Mouse (Mus musculus) stomach, embryonic 16.5 days (tissue): ENCODE results near the gene Safb2. TPM values are rescaled to one million over a fixed set of nuclear protein-coding genes. Genes with fewer than 3 reads are reported as not detected.

ENCODE experiments used
- ATAC-seq: fragments of 200-750 bp; cut with Nextera tagmentation; 2 replicates; pipeline ENCODE4 v1.8.0; 2017; ENCODE audit warnings: moderate number of reproducible peaks, moderate TSS enrichment; ENCODE audit not compliant: insufficient read depth, low FRiP score
- H3K27ac ChIP-seq: fragments of 300-500 bp; sonication (generic); 2 replicates; pipeline ENCODE4 v1.5.1; 2014; ENCODE audit warnings: low read length
- H3K27me3 ChIP-seq: fragments of 300-500 bp; sonication (generic); 2 replicates; pipeline ENCODE4 v1.6.1; 2014; ENCODE audit warnings: low read length, control low read depth, mixed read lengths; ENCODE audit not compliant: control insufficient read depth, insufficient read depth
- H3K36me3 ChIP-seq: fragments of 300-500 bp; sonication (generic); 2 replicates; pipeline ENCODE4 v1.6.1; 2014; ENCODE audit warnings: low read length; ENCODE audit not compliant: control insufficient read depth, insufficient read depth
- H3K4me1 ChIP-seq: fragments of 300-500 bp; sonication (generic); 2 replicates; pipeline ENCODE4 v1.6.1; 2014; ENCODE audit warnings: low read length, control low read depth, mixed read lengths; ENCODE audit not compliant: control insufficient read depth, insufficient read depth
- H3K4me2 ChIP-seq: fragments of 300-500 bp; sonication (generic); 2 replicates; pipeline ENCODE4 v1.6.1; 2014; ENCODE audit warnings: low read depth, low read length, mixed read lengths
- H3K4me3 ChIP-seq: fragments of 300-500 bp; sonication (generic); replicated peaks from 2 replicates; pipeline ENCODE4 v1.5.1; 2014; ENCODE audit warnings: mild to moderate bottlenecking, low read length
- H3K9ac ChIP-seq: fragments of 300-500 bp; sonication (generic); 2 replicates; pipeline ENCODE4 v1.6.1; 2014; ENCODE audit warnings: low read length
- H3K9me3 ChIP-seq: fragments of 300-500 bp; sonication (generic); replicated peaks from 2 replicates; pipeline ENCODE4 v1.6.1; 2016; ENCODE audit warnings: low read length, control low read depth; ENCODE audit not compliant: control insufficient read depth
- WGBS: fragments of 180-500 bp; shearing (Covaris S2); extraction: QIAGEN DNeasy Blood & Tissue Kit; methylation state at CpG from one replicate; pipeline ENCODE4 v1.1.7; 2014; 5-methylcytosine and 5-hydroxymethylcytosine counted together
- polyA plus RNA-seq: library from polyadenylated mRNA; unstranded; fragments of >200 nt; fragmentation: Nextera tagmentation; extraction: Ambion mirVana; gene quantifications from 2 replicates; pipeline ENCODE4 v1.2.1, GENCODE M21; 2015

Gene Safb2
- polyA plus RNA-seq, 1 experiment from 2014 or later: 55.0 TPM

GRCm38 (mm10) chr17:56611861-56612564, 27.6 kb upstream of the Safb2 start:
- H3K4me3 ChIP-seq: no peak overlapping the region
- H3K27ac ChIP-seq: no peak overlapping the region
- no peak for ATAC-seq
- no peaks in the 10 kb centered on the region for H3K27me3 ChIP-seq
- no peaks in the 10 kb centered on the region for H3K9me3 ChIP-seq
- peak overlapping the region; percentile 30 for H3K4me2 ChIP-seq
- no peak overlapping the region for H3K9ac ChIP-seq
- WGBS: 18% methylated on average over 14 of the region's 14 CpGs
- peaks cover 14% of the 10 kb centered on the region for H3K36me3 ChIP-seq
- peaks cover 27% of the 10 kb centered on the region for H3K4me1 ChIP-seq

GRCm38 (mm10) chr17:56611323-56611722, 26.9 kb upstream of the Safb2 start:
- ATAC-seq: no peak
- 63% methylated on average over 2 of the region's 2 CpGs for WGBS
- no peak overlapping the region for H3K4me3 ChIP-seq
- no peaks in the 10 kb centered on the region for H3K9me3 ChIP-seq
- H3K27me3 ChIP-seq: no peaks in the 10 kb centered on the region
- no peak overlapping the region for H3K4me2 ChIP-seq
- peaks cover 27% of the 10 kb centered on the region for H3K4me1 ChIP-seq
- no peak overlapping the region for H3K27ac ChIP-seq
- H3K36me3 ChIP-seq: peaks cover 12% of the 10 kb centered on the region
- no peak overlapping the region for H3K9ac ChIP-seq

DNA sequence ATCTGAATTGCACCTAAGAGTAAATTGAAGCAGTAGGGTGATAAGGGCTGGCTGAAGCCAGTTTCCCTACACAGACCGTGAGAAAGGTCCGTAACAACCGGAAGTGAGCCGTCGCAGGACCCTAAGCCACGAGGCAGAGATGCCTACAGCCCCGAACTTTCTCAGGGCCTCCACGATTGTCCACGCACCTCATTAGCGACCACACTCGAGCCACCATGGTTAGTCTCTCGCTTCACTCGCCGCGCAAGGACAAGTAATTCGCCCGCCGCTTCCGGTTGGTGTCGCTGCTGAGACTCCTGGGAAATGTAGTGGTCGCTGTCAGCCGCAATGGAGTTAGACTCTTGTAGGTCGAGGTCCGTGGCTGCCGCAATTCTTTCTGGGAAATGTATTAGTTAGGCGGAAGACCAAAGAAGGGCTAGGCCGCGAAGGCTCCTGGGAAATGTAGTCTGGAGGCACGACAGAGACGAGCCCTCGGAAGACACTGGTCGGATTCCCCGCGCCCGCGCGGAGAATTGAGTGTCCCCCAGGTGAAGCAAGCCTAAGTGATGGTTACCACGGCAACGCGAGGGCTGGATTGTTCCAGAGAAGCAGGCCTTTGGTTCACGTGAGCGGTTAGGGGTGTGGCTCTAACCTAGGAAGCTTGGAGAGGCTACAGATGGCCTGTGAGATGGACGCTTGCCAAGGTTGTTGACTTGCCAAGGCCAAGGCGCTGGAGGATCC, 25.2 kb upstream of the Safb2 start, which contains the start of gene 2410015M20Rik:
Gene 2410015M20Rik (minus strand): TSS at position 320 of the 720 bp plus-strand sequence.
- peak; percentile 88 for ATAC-seq
- WGBS: under 1% methylated on average over 44 of the region's 44 CpGs
- Histone ChIP-seq H3K4me1 (peaks cover 17% of the 10 kb centered on the region), H3K9ac (peak within 1 kb of the TSS; percentile 88), H3K4me2 (peak within 1 kb of the TSS; percentile 92), H3K27me3 (no peaks in the 10 kb centered on the region), H3K36me3 (peaks cover 12% of the 10 kb centered on the region), H3K9me3 (no peaks in the 10 kb centered on the region), H3K27ac (peak within 1 kb of the TSS; percentile 76), H3K4me3 (peak within 1 kb of the TSS; percentile 83)

- Histone ChIP-seq H3K4me2 (peak overlapping the region; percentile 92), H3K36me3 (peaks cover 22% of the 10 kb centered on the region), H3K27me3 (no peaks in the 10 kb centered on the region), H3K4me1 (peaks cover 12% of the 10 kb centered on the region), H3K27ac (peak overlapping the region; percentile 64; the same call in 1 of the 2 replicates), H3K9me3 (no peaks in the 10 kb centered on the region), H3K4me3 (peak overlapping the region; percentile 83), H3K9ac (peak overlapping the region; percentile 78)
- ATAC-seq: no peak
- 49% methylated on average over 5 of the region's 5 CpGs for WGBS
Observed at GRCm38 (mm10) chr17:56608699-56609098, 24.3 kb upstream of the Safb2 start.

- Histone ChIP-seq H3K36me3 (peaks cover 31% of the 10 kb centered on the region), H3K9ac (no peak overlapping the region), H3K4me1 (peaks cover 12% of the 10 kb centered on the region), H3K27ac (no peak overlapping the region), H3K27me3 (no peaks in the 10 kb centered on the region), H3K4me3 (no peak overlapping the region), H3K4me2 (no peak overlapping the region), H3K9me3 (no peaks in the 10 kb centered on the region)
- ATAC-seq: no peak
- 70% methylated on average over 3 of the region's 3 CpGs for WGBS
Observed at GRCm38 (mm10) chr17:56607521-56608062, 23.2 kb upstream of the Safb2 start.

GRCm38 (mm10) chr17:56605431-56605830, 21.0 kb upstream of the Safb2 start:
- 87% methylated on average over 9 of the region's 9 CpGs for WGBS
- no peak overlapping the region for H3K27ac ChIP-seq
- no peaks in the 10 kb centered on the region for H3K9me3 ChIP-seq
- no peak overlapping the region for H3K4me3 ChIP-seq
- peaks cover 12% of the 10 kb centered on the region for H3K4me1 ChIP-seq
- H3K4me2 ChIP-seq: no peak overlapping the region
- ATAC-seq: no peak
- no peaks in the 10 kb centered on the region for H3K27me3 ChIP-seq
- peaks cover 41% of the 10 kb centered on the region for H3K36me3 ChIP-seq
- no peak overlapping the region for H3K9ac ChIP-seq

DNA sequence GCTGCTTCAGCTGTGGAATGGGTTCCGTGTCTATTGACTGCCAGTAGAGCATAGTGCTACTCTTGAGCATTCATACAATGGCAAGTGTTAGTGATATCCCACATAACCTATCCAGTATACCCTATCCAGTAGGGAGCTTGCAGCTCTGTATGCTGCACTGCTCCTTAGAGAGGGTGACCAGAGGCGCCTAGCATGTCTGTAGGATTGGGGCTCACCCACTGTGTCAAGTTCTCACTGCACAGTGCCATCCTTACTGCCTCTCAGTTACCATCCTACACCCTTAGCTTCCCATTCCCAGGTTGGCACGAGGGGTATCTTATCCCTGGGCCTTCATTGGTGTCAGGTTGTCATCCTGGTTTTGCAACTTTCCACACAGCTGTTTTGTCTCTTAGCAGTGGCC, 20.0 kb upstream of the Safb2 start:
- no peak overlapping the region for H3K4me3 ChIP-seq
- H3K36me3 ChIP-seq: peaks cover 46% of the 10 kb centered on the region
- peaks cover 9% of the 10 kb centered on the region; the same call in 1 of the 2 replicates for H3K4me1 ChIP-seq
- H3K27ac ChIP-seq: no peak overlapping the region
- H3K9ac ChIP-seq: no peak overlapping the region
- 88% methylated on average over 3 of the region's 3 CpGs for WGBS
- H3K4me2 ChIP-seq: no peak overlapping the region
- no peaks in the 10 kb centered on the region for H3K9me3 ChIP-seq
- no peaks in the 10 kb centered on the region for H3K27me3 ChIP-seq
- ATAC-seq: no peak

DNA sequence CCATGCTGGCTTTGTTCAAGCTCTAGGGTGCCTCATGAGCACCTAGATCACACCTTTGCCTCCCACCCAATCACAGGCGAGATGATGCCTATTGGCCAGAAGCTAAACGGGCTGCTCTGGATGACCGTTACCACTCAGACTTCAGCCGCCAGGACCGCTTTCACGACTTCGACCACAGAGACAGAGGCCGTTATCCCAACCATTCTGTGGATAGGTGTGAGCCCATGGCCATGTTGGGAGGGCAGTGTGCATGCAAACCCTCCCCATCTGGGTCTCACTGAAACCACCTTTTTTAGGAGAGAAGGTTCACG, 19.6 kb upstream of the Safb2 start:
- Histone ChIP-seq H3K9ac (no peak overlapping the region), H3K4me3 (no peak overlapping the region), H3K27me3 (no peaks in the 10 kb centered on the region), H3K36me3 (peaks cover 46% of the 10 kb centered on the region), H3K27ac (no peak overlapping the region), H3K4me1 (peaks cover 9% of the 10 kb centered on the region; the same call in 1 of the 2 replicates), H3K4me2 (no peak overlapping the region), H3K9me3 (no peaks in the 10 kb centered on the region)
- WGBS: 87% methylated on average over 9 of the region's 9 CpGs
- no peak for ATAC-seq
